Mouse (Mus musculus) heart, embryonic 14.5 days (tissue): ENCODE measurements around the gene Idh1. TPM values are rescaled to one million over a fixed set of nuclear protein-coding genes. Genes with fewer than 3 reads are reported as not detected.
"Not testable (repeated sequence)": the region's sequence is repeated elsewhere in the genome, so short reads cannot be mapped to it uniquely, and the experiment has no call there.

ENCODE experiments used
- ATAC-seq: fragments of 200-750 bp; cut with Nextera tagmentation; 2 replicates; pipeline ENCODE4 v1.8.0; 2017; ENCODE audit warnings: low read depth, moderate TSS enrichment; ENCODE audit not compliant: insufficient number of reproducible peaks, insufficient read depth, low FRiP score
- H3K27ac ChIP-seq, 2 experiments: fragments of 200-500 bp in 1 of 2; fragments of 300-500 bp in 1 of 2; sonication (generic) in 1 of 2; replicated peaks in 1 of 2; 2 replicates each; pipeline ENCODE4 v1.5.1; 2012 to 2014; ENCODE audit warnings: low read depth in 2 of 2, low read length in 2 of 2, control low read depth in 1 of 2, mild to moderate bottlenecking in 1 of 2, mixed read lengths in 1 of 2; ENCODE audit not compliant: control insufficient read depth in 1 of 2, insufficient read depth in 1 of 2
- H3K27me3 ChIP-seq: fragments of 300-500 bp; sonication (generic); 2 replicates; pipeline ENCODE4 v1.6.1; 2014; ENCODE audit warnings: mild to moderate bottlenecking, low read length, control low read depth; ENCODE audit not compliant: control insufficient read depth, insufficient read depth
- H3K36me3 ChIP-seq: fragments of 300-500 bp; sonication (generic); 2 replicates; pipeline ENCODE4 v1.6.1; 2014; ENCODE audit warnings: mild to moderate bottlenecking, control low read depth, low read length, mixed read lengths; ENCODE audit not compliant: control insufficient read depth, insufficient read depth
- H3K4me1 ChIP-seq, 2 experiments: fragments of 200-500 bp in 1 of 2; fragments of 300-500 bp in 1 of 2; sonication (generic) in 1 of 2; 2 replicates each; pipeline ENCODE4 v1.6.1; 2012 to 2014; ENCODE audit warnings: low read length in 2 of 2, control low read depth in 1 of 2, mixed read lengths in 1 of 2; ENCODE audit not compliant: control insufficient read depth in 2 of 2, insufficient read depth in 2 of 2
- H3K4me2 ChIP-seq: fragments of 300-500 bp; sonication (generic); 2 replicates; pipeline ENCODE4 v1.6.1; 2014; ENCODE audit warnings: mild to moderate bottlenecking, low read length
- H3K4me3 ChIP-seq, 2 experiments: fragments of 200-500 bp in 1 of 2; fragments of 300-500 bp in 1 of 2; sonication (generic) in 1 of 2; 2 replicates each; pipeline ENCODE4 v1.5.1; 2012 to 2014; ENCODE audit warnings: low read length in 2 of 2, mild to moderate bottlenecking in 2 of 2, control low read depth in 1 of 2, low read depth in 1 of 2, moderate library complexity in 1 of 2; ENCODE audit not compliant: control insufficient read depth in 1 of 2, insufficient read depth in 1 of 2
- H3K9ac ChIP-seq: fragments of 300-500 bp; sonication (generic); 2 replicates; pipeline ENCODE4 v1.6.1; 2014; ENCODE audit warnings: mild to moderate bottlenecking, low read length
- H3K9me3 ChIP-seq: fragments of 300-500 bp; sonication (generic); 2 replicates; pipeline ENCODE4 v1.6.1; 2016; ENCODE audit warnings: low read length, control low read depth; ENCODE audit not compliant: control insufficient read depth
- WGBS: fragments of 180-500 bp; shearing (Covaris S2); extraction: QIAGEN DNeasy Blood & Tissue Kit; methylation state at CpG from one replicate; pipeline ENCODE4 v1.1.7; 2014; 5-methylcytosine and 5-hydroxymethylcytosine counted together
- polyA plus RNA-seq: library from polyadenylated mRNA; unstranded; fragments of >200 nt; fragmentation: Nextera tagmentation; extraction: Ambion mirVana; gene quantifications from 2 replicates; pipeline ENCODE4 v1.2.1, GENCODE M21; 2014

Gene Idh1
- polyA plus RNA-seq, result 68.4 and 74.3 TPM in 2 replicates

GRCm38 (mm10) chr1:65186287-65187073 is at the start of gene Idh1, which contains the start of gene Pikfyve:
Gene Idh1 (minus strand): TSS chr1:65186500.
Gene Pikfyve (plus strand): TSS chr1:65186683.
- H3K4me1 ChIP-seq, result peaks cover 2 to 8% of the 10 kb centered on the region in 2 experiments; a peak in 2 of 4 replicates
- WGBS, result under 1% methylated on average over 70 of the region's 71 CpGs
- ATAC-seq, result peak; percentile 99
- peak within 1 kb of the TSS; percentile 87 to 89 for H3K4me3 ChIP-seq
- H3K27me3 ChIP-seq, result no peaks in the 10 kb centered on the region
- peak within 1 kb of the TSS; percentile 92 for H3K9ac ChIP-seq
- H3K9me3 ChIP-seq, result no peaks in the 10 kb centered on the region
- H3K4me2 ChIP-seq, result peak within 1 kb of the TSS; percentile 79
- H3K27ac ChIP-seq, result peak within 1 kb of the TSS; percentile 51 to 82
- peaks cover 9% of the 10 kb centered on the region; the same call in 1 of the 2 replicates for H3K36me3 ChIP-seq

GRCm38 (mm10) chr1:65230566-65230965 is 44.3 kb upstream of the Idh1 start:
- Histone ChIP-seq H3K4me2 (no peak overlapping the region), H3K27me3 (no peaks in the 10 kb centered on the region), H3K27ac (no peak overlapping the region), H3K9me3 (no peaks in the 10 kb centered on the region), H3K4me1 (no peaks in the 10 kb centered on the region), H3K36me3 (peaks cover 32% of the 10 kb centered on the region), H3K4me3 (no peak overlapping the region), H3K9ac (no peak overlapping the region)
- WGBS, result 94% methylated on average over 1 of the region's 1 CpGs
- ATAC-seq, result no peak

- H3K27ac ChIP-seq, H3K4me3 ChIP-seq, H3K4me2 ChIP-seq, H3K27me3 ChIP-seq, ATAC-seq, H3K9me3 ChIP-seq, H3K4me1 ChIP-seq, H3K9ac ChIP-seq: not testable (repeated sequence)
- peaks cover 25% of the 10 kb centered on the region for H3K36me3 ChIP-seq
- WGBS, result 90% methylated on average over 3 of the region's 3 CpGs
Observed at GRCm38 (mm10) chr1:65229768-65230167, 43.5 kb upstream of the Idh1 start.

GRCm38 (mm10) chr1:65227681-65228080 is 41.4 kb upstream of the Idh1 start:
- H3K4me2 ChIP-seq, result no peak overlapping the region
- H3K9ac ChIP-seq, result no peak overlapping the region
- no peak overlapping the region for H3K27ac ChIP-seq
- H3K4me3 ChIP-seq, result no peak overlapping the region
- H3K9me3 ChIP-seq, result no peaks in the 10 kb centered on the region
- peaks cover 37% of the 10 kb centered on the region for H3K36me3 ChIP-seq
- no peaks in the 10 kb centered on the region for H3K27me3 ChIP-seq
- 93% methylated on average over 2 of the region's 2 CpGs for whole genome bisulfite sequencing
- ATAC-seq, result no peak
- H3K4me1 ChIP-seq, result no peaks in the 10 kb centered on the region

GRCm38 (mm10) chr1:65223654-65224053 is 37.4 kb upstream of the Idh1 start:
- H3K4me2 ChIP-seq, result no peak overlapping the region
- no peaks in the 10 kb centered on the region for H3K27me3 ChIP-seq
- no peaks in the 10 kb centered on the region for H3K9me3 ChIP-seq
- H3K36me3 ChIP-seq, result peaks cover 54% of the 10 kb centered on the region
- no peak overlapping the region for H3K9ac ChIP-seq
- no peak for ATAC-seq
- no peaks in the 10 kb centered on the region for H3K4me1 ChIP-seq
- H3K4me3 ChIP-seq, result no peak overlapping the region
- 88% methylated on average over 2 of the region's 2 CpGs for WGBS
- no peak overlapping the region for H3K27ac ChIP-seq

- ATAC-seq, result no peak
- WGBS, result 97% methylated on average over 1 of the region's 1 CpGs
- H3K4me1 ChIP-seq, result no peaks in the 10 kb centered on the region
- H3K9me3 ChIP-seq, result no peaks in the 10 kb centered on the region
- no peak overlapping the region for H3K4me2 ChIP-seq
- no peak overlapping the region for H3K9ac ChIP-seq
- peaks cover 44% of the 10 kb centered on the region for H3K36me3 ChIP-seq
- H3K27ac ChIP-seq, result no peak overlapping the region
- H3K27me3 ChIP-seq, result no peaks in the 10 kb centered on the region
- no peak overlapping the region for H3K4me3 ChIP-seq
Observed at GRCm38 (mm10) chr1:65217972-65218371, 31.7 kb upstream of the Idh1 start.

GRCm38 (mm10) chr1:65217567-65217966 is 31.3 kb upstream of the Idh1 start:
- Histone ChIP-seq H3K9ac (no peak overlapping the region), H3K4me1 (no peaks in the 10 kb centered on the region), H3K4me2 (no peak overlapping the region), H3K4me3 (no peak overlapping the region), H3K36me3 (peaks cover 41% of the 10 kb centered on the region), H3K27ac (no peak overlapping the region), H3K9me3 (no peaks in the 10 kb centered on the region), H3K27me3 (no peaks in the 10 kb centered on the region)
- WGBS, result 83% methylated on average over 2 of the region's 2 CpGs
- no peak for ATAC-seq
